Mouse (Mus musculus) urinary bladder, adult 2 months (tissue): ENCODE measurements around the gene Hic2. TPM values are rescaled to one million over a fixed set of nuclear protein-coding genes. Genes with fewer than 3 reads are reported as not detected.

ENCODE experiments used
- DNase-seq: peaks from one replicate; pipeline ENCODE4 v3.0.0; 2022; ENCODE audit warnings: low spot score
- polyA plus RNA-seq: library from polyadenylated mRNA; depleted of rRNA; stranded (reverse); fragments of >200 nt; gene quantifications from 2 replicates; pipeline ENCODE4 v1.2.3, GENCODE M21; 2012; rRNA removed

The Hic2 gene
- polyA plus RNA-seq, 1 experiment = 3.5 TPM

GRCm38 (mm10) chr16:17276164-17277151 is 43.1 kb downstream of the Hic2 start:
- DNase-seq = peak; percentile 87

GRCm38 (mm10) chr16:17277342-17278211 is 44.2 kb downstream of the Hic2 start:
- DNase-seq = no peak

- DNase-seq = no peak
These were observed 47.1 kb downstream of the Hic2 start for GRCm38 (mm10) chr16:17280471-17280870.

GRCm38 (mm10) chr16:17283151-17283550 is 49.8 kb downstream of the Hic2 start:
- no peak for DNase-seq

GRCm38 (mm10) chr16:17287103-17287502 is 53.7 kb downstream of the Hic2 start:
- DNase-seq = no peak

- DNase-seq = no peak
These were observed 57.6 kb downstream of the Hic2 start for GRCm38 (mm10) chr16:17291016-17291415.

GRCm38 (mm10) chr16:17292751-17293150 is 59.4 kb downstream of the Hic2 start:
- DNase-seq = peak; percentile 51

- DNase-seq = no peak
These were observed 67.4 kb downstream of the Hic2 start for GRCm38 (mm10) chr16:17300818-17301217.

GRCm38 (mm10) chr16:17303521-17304245 is 70.3 kb downstream of the Hic2 start:
- DNase-seq = no peak

GRCm38 (mm10) chr16:17307461-17307860 is 74.1 kb downstream of the Hic2 start:
- DNase-seq = no peak

- DNase-seq = no peak
These were observed 75.7 kb downstream of the Hic2 start for GRCm38 (mm10) chr16:17309036-17309435.

- DNase-seq = no peak
These were observed 79.2 kb downstream of the Hic2 start for GRCm38 (mm10) chr16:17312531-17312930.

Other genes with a start within 250 kb of the Hic2 start
- 4.2 and 4.5 TPM in 2 replicates for gene Ypel1, start 163.9 kb upstream of the Hic2 start, polyA plus RNA-seq
- 86.8 and 97.1 TPM in 2 replicates for gene Ppil2, start 122.3 kb upstream of the Hic2 start, polyA plus RNA-seq
- 0.50 and 0.74 TPM in 2 replicates for gene 2610318N02Rik, start 108.4 kb upstream of the Hic2 start, polyA plus RNA-seq
- 16.1 and 17.9 TPM in 2 replicates for gene Sdf2l1, start 101.2 kb upstream of the Hic2 start, polyA plus RNA-seq
- gene Ydjc, start 89.0 kb upstream of the Hic2 start, polyA plus RNA-seq = 8.3 and 11.9 TPM in 2 replicates
- 4.9 and 5.5 TPM in 2 replicates for gene Ccdc116, start 86.3 kb upstream of the Hic2 start, polyA plus RNA-seq
- 105 and 111 TPM in 2 replicates for gene Ube2l3, start 30.9 kb upstream of the Hic2 start, polyA plus RNA-seq
- 0.26 and 0.37 TPM in 2 replicates for gene Rimbp3, start 25.0 kb upstream of the Hic2 start, polyA plus RNA-seq
- 30.4 and 31.6 TPM in 2 replicates for gene Tmem191c, start 42.5 kb downstream of the Hic2 start, polyA plus RNA-seq
- gene Serpind1, start 97.8 kb downstream of the Hic2 start, polyA plus RNA-seq = 0.19 and 0.24 TPM in 2 replicates
- 8.4 and 14.1 TPM in 2 replicates for gene Snap29, start 172.4 kb downstream of the Hic2 start, polyA plus RNA-seq
- 70.4 and 75.5 TPM in 2 replicates for gene Pi4ka, start 172.7 kb downstream of the Hic2 start, polyA plus RNA-seq
- 19.2 and 19.3 TPM in 2 replicates for gene Crkl, start 218.4 kb downstream of the Hic2 start, polyA plus RNA-seq